Mouse (Mus musculus) bone marrow macrophage, adult 2 months (primary cell): ENCODE data around the gene Car3. TPM values are rescaled to one million over a fixed set of nuclear protein-coding genes. Genes with fewer than 3 reads are reported as not detected.

Source experiments
- H3K27ac ChIP-seq: 2 replicates; pipeline ENCODE4 v1.5.1; 2012; ENCODE audit warnings: low read depth, low read length; ENCODE audit not compliant: insufficient read depth
- H3K4me1 ChIP-seq: 2 replicates; pipeline ENCODE4 v1.6.1; 2012; ENCODE audit warnings: low read length; ENCODE audit not compliant: control insufficient read depth, insufficient read depth
- H3K4me3 ChIP-seq: 2 replicates; pipeline ENCODE4 v1.5.1; 2012; ENCODE audit warnings: mild to moderate bottlenecking, low read length, moderate library complexity; ENCODE audit not compliant: insufficient read depth
- CTCF ChIP-seq: IDR thresholded peaks from 2 replicates; pipeline ENCODE4 v1.5.1; 2012; ENCODE audit warnings: low read depth, mild to moderate bottlenecking, low read length, moderate library complexity
- POLR2A ChIP-seq: IDR thresholded peaks from 2 replicates; pipeline ENCODE4 v1.6.1; 2012; ENCODE audit warnings: mild to moderate bottlenecking, low read depth, low read length, borderline replicate concordance
- polyA plus RNA-seq: library from polyadenylated mRNA; stranded (reverse); fragments of >200 nt; gene quantifications from 2 replicates; pipeline ENCODE4 v1.2.4, GENCODE M21; 2012; ENCODE audit not compliant: missing spikeins, insufficient read depth, insufficient read length

Car3 gene
- polyA plus RNA-seq, 1 experiment, result 1.4 TPM

DNA sequence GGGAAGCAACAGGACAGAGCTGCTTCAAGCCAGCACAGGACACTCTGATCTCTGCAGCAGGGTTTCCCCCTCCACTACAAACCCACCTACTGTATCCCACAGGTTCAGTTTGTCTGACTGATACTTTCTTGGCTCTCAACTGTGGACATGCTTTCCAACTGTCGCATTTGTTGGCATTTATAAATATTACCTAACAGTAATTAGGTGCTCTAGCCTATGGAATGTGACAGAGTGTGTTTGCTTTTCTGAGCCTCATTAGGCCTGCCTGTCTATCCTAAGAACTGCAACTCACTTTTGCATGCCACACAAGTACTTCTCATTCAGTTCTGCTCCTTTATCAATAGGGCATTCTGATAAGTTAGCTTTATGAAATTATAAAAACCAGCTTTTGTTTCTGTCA is 8.9 kb upstream of the Car3 start:
- Histone ChIP-seq H3K4me3 (no peak overlapping the region), H3K4me1 (no peaks in the 10 kb centered on the region), H3K27ac (no peak overlapping the region)
- no peak for TF ChIP-seq POLR2A
- no peak for TF ChIP-seq CTCF

GRCm38 (mm10) chr3:14857874-14858273 is 5.4 kb upstream of the Car3 start:
- Histone ChIP-seq H3K4me3 (no peak overlapping the region), H3K4me1 (no peaks in the 10 kb centered on the region), H3K27ac (no peak overlapping the region)
- TF ChIP-seq CTCF, result no peak
- TF ChIP-seq POLR2A, result no peak

DNA sequence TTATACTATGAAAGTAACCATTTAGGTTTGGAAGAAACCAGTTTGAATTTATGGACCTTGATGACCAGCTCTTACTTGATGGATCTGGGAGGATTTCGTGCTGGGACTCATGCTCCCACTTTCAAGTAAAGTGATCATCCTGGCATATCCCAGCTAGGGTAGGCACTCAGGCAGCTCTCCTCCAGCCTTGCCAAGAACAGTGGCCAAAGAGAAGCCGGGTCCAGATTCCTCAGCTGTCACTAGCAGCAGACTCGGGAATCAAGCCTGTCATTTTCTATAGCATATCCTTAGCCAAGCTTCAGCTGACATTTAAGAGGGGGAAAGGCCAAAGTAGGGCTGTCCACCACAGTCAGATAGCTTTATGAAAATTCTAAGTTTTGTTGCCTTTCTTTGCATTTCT is 3.0 kb upstream of the Car3 start:
- no peaks in the 10 kb centered on the region for H3K4me1 ChIP-seq
- no peak overlapping the region for H3K27ac ChIP-seq
- TF ChIP-seq POLR2A, result no peak
- no peak for TF ChIP-seq CTCF
- H3K4me3 ChIP-seq, result no peak overlapping the region

GRCm38 (mm10) chr3:14861165-14861564 is 2.1 kb upstream of the Car3 start:
- H3K27ac ChIP-seq, result no peak overlapping the region
- H3K4me3 ChIP-seq, result no peak overlapping the region
- TF ChIP-seq CTCF (no peak), POLR2A (no peak)
- H3K4me1 ChIP-seq, result no peaks in the 10 kb centered on the region

- Histone ChIP-seq H3K4me1 (no peaks in the 10 kb centered on the region), H3K27ac (no peak overlapping the region), H3K4me3 (no peak overlapping the region)
- TF ChIP-seq POLR2A, result no peak
- no peak for TF ChIP-seq CTCF
Measured at GRCm38 (mm10) chr3:14861787-14862186, 1.5 kb upstream of the Car3 start.

DNA sequence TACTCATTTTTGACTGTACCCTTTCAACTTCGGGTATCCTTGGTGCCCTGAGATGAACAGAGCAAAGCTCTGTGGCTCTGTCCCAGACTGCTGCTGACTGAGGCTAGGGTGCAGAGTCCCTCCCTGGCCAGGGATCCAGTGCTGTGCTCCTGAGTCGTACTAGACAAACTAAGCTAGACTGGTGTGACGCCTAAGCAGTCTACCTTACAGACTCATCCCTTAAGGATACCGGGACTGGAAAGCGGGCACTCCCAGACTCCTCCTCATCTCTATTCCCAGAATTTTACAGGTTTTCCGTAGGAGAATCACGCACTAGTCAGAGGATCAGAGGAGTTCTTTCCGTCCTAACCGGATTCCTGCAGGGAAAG is 674 bp upstream of the Car3 start:
- Histone ChIP-seq H3K4me1 (no peaks in the 10 kb centered on the region), H3K27ac (no peak overlapping the region), H3K4me3 (no peak overlapping the region)
- TF ChIP-seq POLR2A, result no peak
- no peak for TF ChIP-seq CTCF

- TF ChIP-seq POLR2A, result no peak
- H3K4me1 ChIP-seq, result no peaks in the 10 kb centered on the region
- H3K27ac ChIP-seq, result no peak overlapping the region
- H3K4me3 ChIP-seq, result no peak overlapping the region
Measured at GRCm38 (mm10) chr3:14863922-14864321, 610 bp downstream of the Car3 start.

- Histone ChIP-seq H3K27ac (no peak overlapping the region), H3K4me1 (peaks cover 3% of the 10 kb centered on the region; the same call in 1 of the 2 replicates), H3K4me3 (no peak overlapping the region)
- TF ChIP-seq CTCF, result no peak
- TF ChIP-seq POLR2A, result no peak
Measured at GRCm38 (mm10) chr3:14865941-14866340, 2.6 kb downstream of the Car3 start.

DNA sequence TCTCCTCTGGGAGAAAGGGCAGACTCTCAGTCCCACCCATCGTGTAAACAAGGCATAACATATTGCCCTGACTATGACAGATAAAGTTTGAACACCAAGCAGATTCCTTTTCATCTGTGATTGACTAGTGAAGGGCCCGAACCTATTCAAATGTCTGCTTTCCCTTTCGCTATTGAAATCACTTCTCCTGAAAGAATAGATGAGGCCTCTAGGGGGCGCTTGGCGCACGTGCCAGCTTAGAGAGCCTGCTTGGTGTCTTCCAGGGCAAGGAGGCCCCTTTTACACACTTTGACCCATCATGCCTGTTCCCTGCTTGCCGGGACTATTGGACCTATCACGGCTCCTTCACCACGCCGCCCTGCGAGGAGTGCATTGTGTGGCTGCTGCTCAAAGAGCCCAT is 6.5 kb downstream of the Car3 start:
- peak overlapping the region; percentile 52 for H3K4me3 ChIP-seq
- no peak overlapping the region for H3K27ac ChIP-seq
- peaks cover 3% of the 10 kb centered on the region; the same call in 1 of the 2 replicates for H3K4me1 ChIP-seq
- TF ChIP-seq CTCF (peak; percentile 60), POLR2A (no peak)

DNA sequence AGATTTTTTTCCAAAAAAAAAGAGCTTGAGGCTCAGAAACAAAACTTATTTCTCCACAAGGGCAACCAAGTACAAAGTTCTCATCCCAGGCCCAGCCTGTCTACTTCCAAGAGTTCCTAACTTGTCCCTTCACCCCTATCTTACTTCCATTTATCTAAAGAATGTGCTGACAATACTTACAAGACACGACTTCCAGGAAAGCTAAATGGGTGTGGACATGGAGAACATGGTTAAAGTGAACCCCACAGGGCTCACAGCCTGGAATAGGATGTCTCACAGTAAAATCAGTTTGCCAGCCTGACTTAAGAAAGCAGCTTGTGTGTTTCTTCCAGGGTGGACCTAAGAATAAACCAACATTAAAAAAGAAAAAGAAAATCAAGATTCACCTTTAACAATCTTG is 7.2 kb downstream of the Car3 start:
- Histone ChIP-seq H3K4me3 (no peak overlapping the region), H3K27ac (no peak overlapping the region), H3K4me1 (peaks cover 3% of the 10 kb centered on the region; the same call in 1 of the 2 replicates)
- TF ChIP-seq CTCF (no peak), POLR2A (no peak)

DNA sequence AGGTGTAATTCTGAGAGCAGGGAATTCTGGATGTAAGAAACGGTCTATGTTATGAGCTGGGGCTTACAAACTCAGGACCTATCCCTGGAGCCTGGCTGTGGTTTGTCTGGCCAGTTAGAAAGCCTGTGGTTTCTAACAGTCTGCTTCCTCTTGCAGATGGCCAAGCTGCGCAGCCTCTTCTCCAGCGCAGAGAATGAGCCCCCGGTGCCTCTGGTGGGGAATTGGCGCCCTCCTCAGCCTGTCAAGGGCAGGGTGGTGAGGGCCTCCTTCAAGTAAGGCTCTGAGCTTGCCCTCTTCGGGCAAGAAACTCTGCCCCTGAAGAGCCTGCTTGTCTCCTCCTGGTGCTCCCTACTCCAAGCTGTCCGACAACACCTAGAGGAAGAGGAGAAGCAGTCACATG is 8.1 kb downstream of the Car3 start:
- Histone ChIP-seq H3K27ac (no peak overlapping the region), H3K4me1 (peaks cover 4% of the 10 kb centered on the region; the same call in 1 of the 2 replicates), H3K4me3 (no peak overlapping the region)
- TF ChIP-seq CTCF (no peak), POLR2A (no peak)
